Mouse (Mus musculus) C2C12 (cell line): ENCODE measurements at regions not wholly inside any gene's neighbourhood (a gene's known extent, or its start where the extent isn't known, plus 50 kb on each side); places are given as distances from the start of the nearest gene placed in this dataset.

ENCODE experiments used
- CEBPB ChIP-seq: IDR thresholded peaks from one replicate; pipeline ENCODE4 v1.6.1; 2011; ENCODE audit warnings: low read depth, mild to moderate bottlenecking, control low read depth, moderate library complexity
- CTCF ChIP-seq: IDR thresholded peaks from one replicate; pipeline ENCODE4 v1.5.1; 2011; ENCODE audit not compliant: control insufficient read depth, insufficient read depth, insufficient read length
- MAX ChIP-seq: IDR thresholded peaks from one replicate; pipeline ENCODE4 v1.6.1; 2011; ENCODE audit warnings: mild to moderate bottlenecking, control low read depth
- MYOD1 ChIP-seq: IDR thresholded peaks from one replicate; pipeline ENCODE4 v1.6.1; 2011; ENCODE audit warnings: low read depth; ENCODE audit not compliant: control insufficient read depth, insufficient read length
- MYOG ChIP-seq: IDR thresholded peaks from one replicate; pipeline ENCODE4 v1.6.1; 2011; ENCODE audit not compliant: control insufficient read depth, insufficient read length; ENCODE audit errors: extremely low read depth
- USF1 ChIP-seq: IDR thresholded peaks from one replicate; pipeline ENCODE4 v1.6.1; 2011; ENCODE audit warnings: low read depth, mild to moderate bottlenecking, control low read depth, moderate library complexity

GRCm38 (mm10) chr7:69941881-69942280, 424.7 kb downstream of the Nr2f2 start:
- no peak for TF ChIP-seq CTCF
- no peak for TF ChIP-seq USF1
- TF ChIP-seq MAX, result no peak
- TF ChIP-seq MYOG, result no peak
- no peak for TF ChIP-seq CEBPB
- no peak for TF ChIP-seq MYOD1
